Mouse (Mus musculus) adrenal gland, postnatal 4 days (tissue): ENCODE data around the gene Dusp22. TPM values are rescaled to one million over a fixed set of nuclear protein-coding genes. Genes with fewer than 3 reads are reported as not detected.

ENCODE experiments used
- DNase-seq, 2 experiments: peaks; one replicate each; pipeline ENCODE4 v3.0.0; 2021 to 2022; ENCODE audit warnings: low spot score in 2 of 2, mixed read lengths in 2 of 2
- long read RNA-seq, 2 experiments: library from polyadenylated mRNA; stranded (forward); transcript quantifications; one replicate each; pipeline ENCODE4 v2.0.0; 2021
- total RNA-seq, 2 experiments: library from RNA; stranded (reverse); gene quantifications; 2 replicates each; pipeline ENCODE4 v1.2.3; 2021

Gene Dusp22
- 10 to 100 TPM; 33.3 to 36.5 TPM for total RNA-seq
- long read RNA-seq, experiment 1, transcript Dusp22-202 (7 exons, 3,015 nt): minor isoform, 7 of 25 reads
- long read RNA-seq, experiment 1, transcript Dusp22-201 (8 exons, 1,161 nt): major isoform, 12 of 25 reads
- long read RNA-seq, experiment 1, partial matches to known transcripts: 1 of 25 reads
- long read RNA-seq, experiment 1, other reads (novel, unspliced or antisense): 5 of 25 reads
- long read RNA-seq, experiment 2, transcript Dusp22-202 (7 exons, 3,015 nt): major isoform, 30 of 60 reads
- long read RNA-seq, experiment 2, transcript Dusp22-201 (8 exons, 1,161 nt): minor isoform, 13 of 60 reads
- long read RNA-seq, experiment 2, partial matches to known transcripts: 10 of 60 reads
- long read RNA-seq, experiment 2, other reads (novel, unspliced or antisense): 7 of 60 reads

GRCm38 (mm10) chr13:30659613-30660505 lies at the start of gene Dusp22:
TSS of gene Dusp22 (plus strand) at chr13:30659999.
- peak; percentile 80 to 81 for DNase-seq

DNA sequence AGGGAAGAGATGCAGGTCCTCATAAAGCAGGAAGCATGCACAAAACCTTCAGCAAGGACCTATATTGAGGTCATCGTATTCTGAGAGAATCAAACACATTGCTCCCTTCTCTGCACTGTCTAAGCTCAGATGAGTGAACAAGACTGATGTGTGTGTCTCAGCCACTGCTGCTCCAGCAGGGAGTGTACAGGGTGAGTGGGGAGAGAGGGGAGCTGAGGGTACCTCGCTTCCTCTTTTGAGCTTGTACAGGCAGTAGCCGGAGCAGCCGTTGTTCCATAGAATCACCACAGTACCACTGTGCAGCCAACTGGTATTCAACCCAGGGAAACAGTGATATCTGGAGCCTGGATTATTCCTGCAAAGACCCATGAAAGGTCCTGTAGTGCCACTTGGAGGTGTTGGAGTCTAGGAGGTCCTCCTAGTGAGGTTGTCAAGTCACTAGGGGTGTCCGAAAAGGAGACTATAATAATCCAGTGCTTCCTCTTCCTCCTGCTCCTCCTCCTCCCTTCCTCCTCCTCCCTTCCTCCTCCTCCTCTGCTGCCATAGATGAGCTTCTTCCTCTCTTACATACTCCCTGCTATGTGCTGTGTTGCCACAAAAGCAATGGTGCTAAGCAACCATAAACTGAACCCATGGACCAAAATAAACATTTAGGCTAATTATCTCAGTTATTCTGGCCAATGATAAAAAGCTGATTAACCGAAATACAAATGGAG lies 47.6 kb upstream of the Dusp22 start:
- DNase-seq: no peak

GRCm38 (mm10) chr13:30619684-30620083 lies 40.1 kb upstream of the Dusp22 start:
- no peak for DNase-seq

DNA sequence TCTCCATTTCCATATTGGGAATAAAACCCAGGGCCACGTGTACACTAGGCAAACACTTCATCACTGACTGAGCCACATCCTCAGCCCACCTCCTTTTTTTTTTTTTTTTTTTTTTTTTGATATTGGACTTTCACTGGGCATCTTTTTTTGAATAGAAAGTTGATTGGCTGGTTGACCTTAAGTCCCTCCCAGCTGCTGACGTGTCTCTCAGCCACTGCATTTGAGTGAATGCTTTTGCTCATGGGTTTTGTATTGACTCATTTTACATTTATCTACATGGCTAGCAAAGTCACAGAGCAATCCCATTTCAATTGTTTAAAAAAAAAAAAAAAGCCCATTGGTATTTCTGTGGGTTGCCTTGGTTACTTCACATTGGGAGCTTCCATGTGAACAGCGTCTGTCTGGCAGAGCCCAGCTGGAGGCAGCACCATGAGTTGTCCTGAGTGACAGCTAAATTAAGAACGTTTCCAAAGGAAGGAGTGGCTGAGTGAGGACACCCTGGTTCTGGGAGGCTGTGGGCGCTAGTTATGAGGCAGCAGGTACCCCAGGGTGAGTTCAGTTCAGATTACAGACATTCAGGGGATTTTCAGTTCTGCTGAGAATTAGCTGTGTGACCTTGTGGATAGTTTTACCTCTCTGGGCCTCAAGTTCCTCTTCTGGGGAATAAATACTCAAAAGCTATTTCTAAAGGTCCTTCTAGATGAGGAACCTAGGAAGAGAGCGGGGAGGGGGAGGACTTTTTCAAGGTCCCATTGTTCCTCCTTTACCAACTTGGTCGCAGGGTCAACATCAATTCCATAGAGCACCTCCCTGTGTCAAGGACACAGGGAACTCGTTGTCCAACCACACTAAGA lies 31.4 kb upstream of the Dusp22 start:
- no peak for DNase-seq

DNA sequence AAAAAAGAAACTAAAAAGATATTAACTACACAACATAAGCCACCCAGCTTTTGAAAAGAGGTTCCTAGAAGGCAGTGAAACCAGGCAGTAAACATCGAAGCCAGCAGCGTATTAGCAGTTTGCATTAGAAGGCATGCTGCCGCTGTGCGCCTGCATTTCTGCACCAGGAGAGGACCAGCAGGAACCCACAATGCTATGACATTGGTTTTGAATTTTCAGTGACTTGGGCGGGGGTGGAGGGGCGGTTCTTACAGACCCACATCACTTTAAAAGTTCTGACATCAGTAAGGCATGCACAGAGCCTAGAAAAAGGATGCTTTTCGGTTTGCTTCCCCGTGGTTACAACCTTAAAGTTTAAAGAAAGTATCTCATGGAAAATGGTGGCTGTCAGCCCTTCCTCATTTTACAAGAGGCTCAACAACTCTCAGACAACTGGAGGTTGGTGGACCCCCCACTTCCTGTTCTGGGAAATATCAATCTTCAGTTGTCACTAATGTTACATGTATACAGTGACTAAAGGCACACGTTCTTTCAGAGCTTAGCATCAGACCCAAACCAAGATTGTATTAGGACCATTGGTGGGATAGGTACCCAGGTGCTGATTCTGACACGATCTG lies 29.9 kb upstream of the Dusp22 start:
- no peak for DNase-seq

- no peak for DNase-seq
Measured at GRCm38 (mm10) chr13:30632998-30633397, 26.8 kb upstream of the Dusp22 start.

GRCm38 (mm10) chr13:30636453-30636852 lies 23.3 kb upstream of the Dusp22 start:
- DNase-seq: no peak

DNA sequence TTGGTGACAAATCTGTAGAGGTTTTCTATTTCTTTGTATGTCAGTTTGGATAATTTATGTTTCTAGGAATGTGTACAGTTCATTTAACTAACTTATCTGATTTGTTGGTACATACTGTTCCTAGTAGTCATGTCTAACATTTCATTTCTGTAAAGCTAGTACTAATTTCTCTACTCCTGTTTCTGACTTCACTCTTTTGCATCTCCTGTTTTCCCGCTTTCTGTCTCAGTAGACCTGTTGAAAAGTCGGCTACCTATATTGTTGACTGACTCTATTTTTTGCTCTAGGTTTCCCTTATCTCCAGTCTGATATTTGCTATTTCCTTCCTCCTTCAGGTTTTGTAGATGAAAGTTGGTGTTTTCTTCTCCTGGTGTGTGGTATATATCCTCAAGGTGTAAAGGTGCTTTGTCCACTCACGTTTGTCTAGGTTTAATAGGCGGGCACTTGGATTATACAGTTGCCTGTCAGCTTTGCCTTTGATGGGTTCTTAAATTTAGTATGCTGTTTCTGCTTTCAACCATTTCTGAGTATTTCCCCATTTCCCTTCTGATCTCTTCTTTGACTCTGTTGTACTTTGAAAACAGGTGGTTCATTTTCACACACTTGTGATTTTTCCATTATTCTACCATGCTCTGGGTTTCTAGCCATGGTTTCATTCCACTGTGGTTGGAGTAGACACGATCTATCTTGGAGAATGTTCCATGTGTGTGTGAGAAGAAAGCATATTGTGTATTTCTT lies 21.3 kb upstream of the Dusp22 start:
- DNase-seq: no peak

- no peak for DNase-seq
Measured at GRCm38 (mm10) chr13:30642053-30642452, 17.7 kb upstream of the Dusp22 start.

DNA sequence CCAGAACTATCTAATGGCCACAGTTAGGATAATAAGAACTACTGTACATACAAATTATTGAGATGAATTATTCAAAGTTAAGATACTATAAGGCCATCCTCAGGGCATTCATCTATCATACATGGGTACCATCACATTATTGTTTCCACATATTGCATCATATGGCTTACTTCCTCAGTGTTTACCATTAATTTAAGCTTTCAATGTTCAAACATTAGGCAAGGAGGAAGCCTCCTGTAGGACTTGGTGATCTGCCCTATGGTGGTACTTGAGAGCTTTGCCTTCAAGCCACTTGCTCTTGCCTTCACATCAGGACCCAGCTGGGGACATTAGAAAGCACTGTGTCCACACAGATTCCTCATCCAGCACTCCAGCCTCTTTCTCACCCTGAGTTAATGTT lies 11.3 kb upstream of the Dusp22 start:
- DNase-seq: no peak

- DNase-seq: no peak
Measured at GRCm38 (mm10) chr13:30649197-30649596, 10.6 kb upstream of the Dusp22 start.

DNA sequence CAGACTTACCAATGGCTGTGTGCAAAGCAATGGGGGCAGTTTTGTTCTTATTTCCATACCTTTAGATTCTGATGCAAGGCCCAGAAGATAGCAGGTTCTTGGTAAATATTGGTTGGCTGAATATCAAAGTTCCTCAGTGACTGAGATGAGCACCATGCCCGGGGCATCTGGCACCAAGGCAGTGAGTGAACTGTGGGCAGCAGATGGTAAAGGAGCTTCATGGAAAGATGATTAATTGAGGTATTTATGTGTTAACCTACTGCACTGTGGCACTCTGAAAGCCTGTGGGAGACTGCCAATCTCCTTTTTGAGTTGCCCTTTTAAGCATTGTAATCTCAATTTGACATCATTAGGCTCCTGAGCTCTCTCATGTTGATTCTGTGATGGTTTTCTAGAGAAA lies 9.1 kb upstream of the Dusp22 start:
- DNase-seq: no peak

DNA sequence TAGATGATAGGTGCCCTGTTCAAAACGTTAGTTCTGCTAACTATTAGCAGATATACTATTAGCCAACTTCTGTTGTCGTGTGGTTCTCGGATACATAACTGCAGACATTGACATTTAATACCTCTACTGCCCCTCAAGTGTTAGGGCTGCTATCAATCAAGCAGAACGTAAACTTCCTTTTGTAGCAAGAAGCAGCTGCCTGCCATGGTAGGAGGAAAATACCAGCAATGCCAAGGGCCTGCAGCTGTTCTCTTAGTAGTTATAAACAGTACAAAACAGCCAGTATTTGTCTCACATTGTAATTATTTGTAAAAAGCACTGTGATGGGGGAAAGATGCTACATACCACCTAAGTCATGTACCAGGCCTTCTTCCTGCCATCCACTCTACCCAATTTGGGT lies 6.7 kb upstream of the Dusp22 start:
- DNase-seq: no peak

DNA sequence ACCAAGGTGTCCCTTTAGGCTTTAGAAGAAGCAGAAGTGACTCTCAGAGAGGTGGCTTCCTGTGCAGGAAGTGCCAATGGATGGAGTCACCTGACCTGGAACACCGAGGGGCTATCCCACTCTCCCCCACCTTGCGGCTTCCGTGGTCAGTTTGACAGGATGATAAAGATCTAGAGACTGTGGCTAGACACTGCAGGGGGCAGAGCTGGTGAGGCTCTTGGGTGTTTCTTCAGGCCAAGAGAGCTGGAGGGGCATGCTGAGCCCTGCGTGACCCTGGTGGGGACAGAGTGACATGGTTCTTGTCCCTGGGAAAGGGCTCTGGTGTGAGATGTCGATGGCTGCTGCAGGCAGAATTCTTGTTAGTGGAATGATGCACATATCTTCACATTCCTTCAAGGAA lies 5.3 kb upstream of the Dusp22 start:
- no peak for DNase-seq

- no peak for DNase-seq
Measured at GRCm38 (mm10) chr13:30656909-30657308, 2.9 kb upstream of the Dusp22 start.

GRCm38 (mm10) chr13:30657779-30658178 lies 2.0 kb upstream of the Dusp22 start:
- DNase-seq: no peak

DNA sequence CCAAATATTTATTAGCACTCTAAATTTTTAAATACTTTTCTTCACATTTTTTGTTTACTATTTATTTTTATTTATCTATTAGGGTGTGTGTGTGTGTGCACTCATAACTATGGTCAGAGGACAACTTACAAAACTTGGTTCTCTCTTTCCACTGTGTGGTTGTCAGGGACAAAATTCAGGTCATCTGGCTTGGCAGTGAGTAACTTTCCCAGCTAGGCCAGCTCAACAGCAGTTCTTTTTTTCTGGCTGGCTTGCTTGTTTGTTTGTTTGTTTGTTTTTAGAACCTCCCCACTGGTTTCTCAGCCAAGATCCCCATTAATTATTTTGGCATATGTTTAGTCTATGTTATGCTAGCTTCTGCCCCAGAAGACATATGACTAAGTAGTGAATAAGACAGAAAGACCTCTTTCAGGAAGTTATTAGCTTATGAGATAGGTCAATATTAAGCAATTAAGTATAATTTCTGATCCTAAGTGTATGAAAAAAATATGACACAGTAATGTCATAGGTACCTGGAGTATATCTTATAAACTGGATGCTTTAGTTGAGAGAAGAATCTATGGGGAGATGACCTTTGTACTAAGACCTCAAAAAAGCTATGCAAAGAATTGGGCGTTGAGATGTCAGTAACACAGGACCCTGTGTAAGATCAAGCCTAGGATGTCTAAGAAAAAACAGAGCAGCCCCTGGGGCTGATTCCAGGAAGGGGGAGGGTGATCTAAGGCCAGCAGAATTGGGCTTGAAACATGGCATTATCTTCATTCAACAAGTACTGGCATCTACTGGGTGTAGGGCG lies 1.4 kb upstream of the Dusp22 start:
- no peak for DNase-seq

GRCm38 (mm10) chr13:30665261-30665660 lies 5.5 kb downstream of the Dusp22 start:
- no peak for DNase-seq

DNA sequence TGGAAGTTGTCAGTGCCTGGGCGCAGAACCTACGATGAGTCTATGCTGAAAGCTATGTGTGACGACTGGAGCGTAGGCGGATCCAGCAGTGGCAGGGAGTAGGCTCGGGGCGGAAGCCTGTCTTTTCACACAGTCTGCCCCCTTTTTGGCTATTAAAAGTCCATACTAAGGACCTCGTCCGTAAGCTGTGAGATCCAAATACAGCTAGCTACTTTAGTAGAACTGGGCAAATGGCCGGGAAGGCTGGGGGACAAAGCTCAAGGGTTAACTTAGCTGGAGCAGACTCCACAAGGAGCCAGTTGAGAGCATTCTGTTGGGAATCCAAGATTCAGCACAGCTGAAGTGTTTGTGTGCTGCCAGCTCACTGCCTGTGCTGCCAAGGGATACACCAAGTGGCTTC lies 6.7 kb downstream of the Dusp22 start:
- no peak for DNase-seq
